Mouse (Mus musculus) limb, embryonic 12.5 days (tissue): ENCODE results near the gene Slc26a10. TPM values are rescaled to one million over a fixed set of nuclear protein-coding genes. Genes with fewer than 3 reads are reported as not detected.
A peak's percentile ranks its signal among the peaks of the same experiment; 100 is the strongest.
"Not testable (repeated sequence)": the region's sequence is repeated elsewhere in the genome, so short reads cannot be mapped to it uniquely, and the experiment has no call there.

Source experiments
- ATAC-seq: fragments of 200-750 bp; cut with Nextera tagmentation; 2 replicates; pipeline ENCODE4 v1.8.0; 2017; ENCODE audit warnings: low read depth, moderate TSS enrichment; ENCODE audit not compliant: insufficient number of reproducible peaks, insufficient read depth, low FRiP score, low TSS enrichment
- H3K27ac ChIP-seq: fragments of 300-500 bp; sonication (generic); 2 replicates; pipeline ENCODE4 v1.5.1; 2016; ENCODE audit warnings: mild to moderate bottlenecking, moderate library complexity
- H3K27me3 ChIP-seq: fragments of 300-500 bp; sonication (generic); 2 replicates; pipeline ENCODE4 v1.6.1; 2016; ENCODE audit warnings: mild to moderate bottlenecking, moderate library complexity
- H3K36me3 ChIP-seq: fragments of 300-500 bp; sonication (generic); 2 replicates; pipeline ENCODE4 v1.6.1; 2016; ENCODE audit warnings: mild to moderate bottlenecking, moderate library complexity
- H3K4me1 ChIP-seq: fragments of 300-500 bp; sonication (generic); replicated peaks from 2 replicates; pipeline ENCODE4 v1.6.1; 2016
- H3K4me2 ChIP-seq: fragments of 300-500 bp; sonication (generic); 2 replicates; pipeline ENCODE4 v1.6.1; 2016; ENCODE audit warnings: mild to moderate bottlenecking, moderate library complexity
- H3K4me3 ChIP-seq: fragments of 300-500 bp; sonication (generic); replicated peaks from 2 replicates; pipeline ENCODE4 v1.5.1; 2016; ENCODE audit warnings: mild to moderate bottlenecking
- H3K9ac ChIP-seq: fragments of 300-500 bp; sonication (generic); replicated peaks from 2 replicates; pipeline ENCODE4 v1.6.1; 2016; ENCODE audit warnings: mild to moderate bottlenecking, moderate library complexity
- H3K9me3 ChIP-seq: fragments of 300-500 bp; sonication (generic); 2 replicates; pipeline ENCODE4 v1.6.1; 2016; ENCODE audit warnings: mild to moderate bottlenecking, moderate library complexity
- WGBS: fragments of 180-500 bp; shearing (Covaris S2); methylation state at CpG from one replicate; pipeline ENCODE4 v1.1.7; 2016; 5-methylcytosine and 5-hydroxymethylcytosine counted together
- polyA plus RNA-seq: library from polyadenylated mRNA; unstranded; fragments of >200 nt; fragmentation: Nextera tagmentation; extraction: Ambion mirVana; gene quantifications from 2 replicates; pipeline ENCODE4 v1.2.1, GENCODE M21; 2016

The Slc26a10 gene
- polyA plus RNA-seq, 1 experiment from 2014 or later, result 3.4 TPM

DNA sequence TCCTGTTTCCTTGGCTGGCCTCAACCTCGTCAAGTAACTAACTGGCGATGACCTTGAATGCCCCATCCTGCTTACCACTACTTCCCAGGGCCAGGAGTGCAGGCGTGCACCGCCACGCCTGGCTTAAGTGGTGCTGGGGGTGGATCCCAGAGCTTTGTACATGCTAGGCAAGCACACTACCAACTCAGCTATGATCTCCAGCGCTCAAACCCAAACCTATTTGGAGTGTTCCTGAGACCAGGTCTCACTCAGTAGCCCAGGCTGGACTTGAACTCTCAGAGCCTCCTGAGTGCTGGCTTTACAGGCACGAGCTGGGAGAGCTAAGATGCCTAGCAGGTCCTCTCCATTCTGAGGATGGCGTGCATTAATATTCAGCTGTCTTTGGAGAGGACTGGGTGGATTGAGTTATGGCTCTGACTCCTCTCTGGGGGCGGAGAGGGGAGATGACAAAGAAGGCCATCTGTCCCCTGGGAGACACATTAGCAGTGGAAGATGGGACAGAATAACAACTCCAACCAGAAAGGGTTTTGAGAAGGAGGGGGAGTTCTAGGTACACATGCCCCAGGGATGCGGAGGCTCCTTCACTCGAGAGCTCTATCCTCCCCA, 17.2 kb upstream of the Slc26a10 start:
- H3K9ac ChIP-seq, result no peak overlapping the region
- H3K4me2 ChIP-seq, result no peak overlapping the region
- H3K4me1 ChIP-seq, result peaks cover 27% of the 10 kb centered on the region
- H3K9me3 ChIP-seq, result no peaks in the 10 kb centered on the region
- no peaks in the 10 kb centered on the region for H3K27me3 ChIP-seq
- H3K4me3 ChIP-seq, result no peak overlapping the region
- no peak for ATAC-seq
- 92% methylated on average over 11 of the region's 11 CpGs for WGBS
- peaks cover 54% of the 10 kb centered on the region for H3K36me3 ChIP-seq
- H3K27ac ChIP-seq, result no peak overlapping the region

- no peak overlapping the region for H3K4me3 ChIP-seq
- H3K9me3 ChIP-seq, result no peaks in the 10 kb centered on the region
- peak overlapping the region; percentile 30; the same call in 1 of the 2 replicates for H3K27ac ChIP-seq
- H3K9ac ChIP-seq, result no peak overlapping the region
- ATAC-seq, result no peak
- 91% methylated on average over 8 of the region's 8 CpGs for WGBS
- H3K36me3 ChIP-seq, result peaks cover 54% of the 10 kb centered on the region
- no peaks in the 10 kb centered on the region for H3K27me3 ChIP-seq
- peaks cover 30% of the 10 kb centered on the region for H3K4me1 ChIP-seq
- H3K4me2 ChIP-seq, result no peak overlapping the region
Measured at GRCm38 (mm10) chr10:127197104-127197503, 16.7 kb upstream of the Slc26a10 start.

- H3K4me3 ChIP-seq, result peak overlapping the region; percentile 96
- peaks cover 30% of the 10 kb centered on the region for H3K4me1 ChIP-seq
- H3K9ac ChIP-seq, result peak overlapping the region; percentile 92
- 2% methylated on average over 5 of the region's 5 CpGs for WGBS
- peak overlapping the region; percentile 94 for H3K27ac ChIP-seq
- H3K9me3 ChIP-seq, result no peaks in the 10 kb centered on the region
- H3K4me2 ChIP-seq, result peak overlapping the region; percentile 89
- no peaks in the 10 kb centered on the region for H3K27me3 ChIP-seq
- H3K36me3 ChIP-seq, result peaks cover 55% of the 10 kb centered on the region
- ATAC-seq, result peak; percentile 68
Measured at GRCm38 (mm10) chr10:127196392-127196791, 15.9 kb upstream of the Slc26a10 start.

DNA sequence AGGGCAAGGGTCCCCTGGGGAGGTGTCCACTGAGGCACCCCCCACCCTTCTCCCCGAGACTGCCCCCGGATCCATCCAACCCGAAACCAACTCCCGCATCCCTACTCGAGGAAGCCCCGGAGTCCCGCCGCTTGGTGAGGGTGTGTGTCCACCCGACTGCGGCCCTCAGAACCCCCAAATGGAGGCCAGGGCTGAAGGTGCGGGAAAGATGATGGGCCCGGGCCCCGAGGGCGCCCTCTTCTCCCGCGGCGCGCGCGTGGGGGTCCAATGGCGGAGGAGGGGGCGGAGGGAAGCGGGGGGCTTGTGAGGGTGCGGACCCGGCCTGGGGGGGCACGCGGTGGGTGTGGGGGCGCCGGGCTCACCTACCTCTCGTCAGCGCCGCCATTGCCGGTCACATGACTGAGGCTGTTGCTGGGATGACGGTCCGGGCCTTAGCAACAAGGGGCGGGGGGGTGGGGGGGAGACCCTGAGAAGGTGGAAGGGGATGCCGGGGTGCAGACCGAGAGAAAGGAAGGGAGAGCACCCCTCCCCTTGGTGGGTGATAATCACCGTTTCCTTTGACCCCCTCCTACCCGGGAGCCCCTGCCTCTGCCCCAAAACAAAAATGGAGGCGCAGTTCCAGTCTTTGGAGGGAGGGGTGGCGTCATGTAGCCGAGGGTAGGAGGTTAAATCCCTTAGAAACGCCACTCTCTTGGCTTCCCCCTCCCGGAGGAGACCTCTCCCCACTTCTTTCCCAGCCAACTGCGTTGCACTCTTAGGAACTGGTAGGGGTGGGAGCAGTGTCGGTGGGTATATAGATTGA, 15.1 kb upstream of the Slc26a10 start, which contains the start of gene Dtx3:
TSS of gene Dtx3 (minus strand) at position 401 of the 802 bp plus-strand sequence.
- Histone ChIP-seq H3K9me3 (no peaks in the 10 kb centered on the region), H3K4me3 (peak within 1 kb of the TSS; percentile 96), H3K27me3 (no peaks in the 10 kb centered on the region), H3K4me2 (peak within 1 kb of the TSS; percentile 89), H3K36me3 (peaks cover 61% of the 10 kb centered on the region), H3K27ac (peak within 1 kb of the TSS; percentile 94), H3K9ac (peak within 1 kb of the TSS; percentile 92), H3K4me1 (peaks cover 35% of the 10 kb centered on the region)
- peak; percentile 54 for ATAC-seq
- WGBS, result 0% methylated on average over 41 of the region's 47 CpGs

GRCm38 (mm10) chr10:127194428-127195327, 14.2 kb upstream of the Slc26a10 start:
- peak overlapping the region; percentile 94 for H3K27ac ChIP-seq
- ATAC-seq, result 0 out of 2 replicates have a peak, but pooled peaks have one; percentile 4
- H3K27me3 ChIP-seq, result no peaks in the 10 kb centered on the region
- no peaks in the 10 kb centered on the region for H3K9me3 ChIP-seq
- H3K36me3 ChIP-seq, result peaks cover 54% of the 10 kb centered on the region
- H3K4me3 ChIP-seq, result peak overlapping the region; percentile 96
- WGBS, result 15% methylated on average over 22 of the region's 22 CpGs
- peaks cover 44% of the 10 kb centered on the region for H3K4me1 ChIP-seq
- peak overlapping the region; percentile 89 for H3K4me2 ChIP-seq
- H3K9ac ChIP-seq, result peak overlapping the region; percentile 92

- 78% methylated on average over 9 of the region's 9 CpGs for WGBS
- peaks cover 37% of the 10 kb centered on the region for H3K36me3 ChIP-seq
- H3K27me3 ChIP-seq, result no peaks in the 10 kb centered on the region
- H3K4me3 ChIP-seq, result no peak overlapping the region
- no peaks in the 10 kb centered on the region for H3K9me3 ChIP-seq
- no peak for ATAC-seq
- 0 out of 2 replicates have a peak overlapping the region, but pooled peaks have one; percentile 44 for H3K9ac ChIP-seq
- no peak overlapping the region for H3K27ac ChIP-seq
- H3K4me2 ChIP-seq, result no peak overlapping the region
- peaks cover 54% of the 10 kb centered on the region for H3K4me1 ChIP-seq
Measured at GRCm38 (mm10) chr10:127193011-127193410, 12.6 kb upstream of the Slc26a10 start.

DNA sequence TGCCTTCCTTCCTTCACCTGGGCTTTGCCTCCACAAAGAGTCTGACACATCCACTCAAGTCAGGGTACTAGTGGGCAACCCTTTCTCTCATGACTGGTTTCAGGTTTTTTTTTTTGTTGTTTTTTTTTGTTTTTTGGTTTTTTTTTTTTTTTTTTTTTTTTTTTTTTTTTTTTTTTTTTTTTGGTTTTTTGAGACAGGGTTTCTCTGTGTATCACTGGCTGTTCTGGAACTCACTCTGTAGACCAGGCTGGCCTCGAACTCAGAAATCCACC, 11.5 kb upstream of the Slc26a10 start:
- H3K4me3 ChIP-seq, H3K27me3 ChIP-seq, H3K9ac ChIP-seq, H3K9me3 ChIP-seq, H3K4me2 ChIP-seq, ATAC-seq: not testable (repeated sequence)
- H3K36me3 ChIP-seq, result peaks cover 34% of the 10 kb centered on the region
- H3K4me1 ChIP-seq, result peaks cover 61% of the 10 kb centered on the region
- WGBS, result 82% methylated on average over 1 of the region's 1 CpGs
- H3K27ac ChIP-seq, result 0 out of 2 replicates have a peak overlapping the region, but pooled peaks have one; percentile 23

- Histone ChIP-seq H3K27me3 (no peaks in the 10 kb centered on the region), H3K9ac (no peak overlapping the region)
Measured at GRCm38 (mm10) chr10:127191191-127192056, 11.0 kb upstream of the Slc26a10 start.

GRCm38 (mm10) chr10:127190398-127191190, 10.1 kb upstream of the Slc26a10 start:
- peaks cover 52% of the 10 kb centered on the region for H3K4me1 ChIP-seq
- peaks cover 48% of the 10 kb centered on the region for H3K36me3 ChIP-seq
- H3K4me3 ChIP-seq, result peak overlapping the region; percentile 76
- H3K27ac ChIP-seq, result peak overlapping the region; percentile 96
- H3K9me3 ChIP-seq, result peaks cover 5% of the 10 kb centered on the region; the same call in 1 of the 2 replicates
- H3K4me2 ChIP-seq, result peak overlapping the region; percentile 98
- WGBS, result 49% methylated on average over 13 of the region's 14 CpGs
- H3K27me3 ChIP-seq, result no peaks in the 10 kb centered on the region
- ATAC-seq, result no peak
- H3K9ac ChIP-seq, result peak overlapping the region; percentile 93

More at GRCm38 (mm10) chr10:127191191-127192056, 11.0 kb upstream of the Slc26a10 start:
- H3K36me3 ChIP-seq, result peaks cover 39% of the 10 kb centered on the region
- peaks cover 56% of the 10 kb centered on the region for H3K4me1 ChIP-seq
- ATAC-seq, result no peak
- peaks cover 5% of the 10 kb centered on the region; the same call in 1 of the 2 replicates for H3K9me3 ChIP-seq
- H3K4me3 ChIP-seq, result 0 out of 2 replicates have a peak overlapping the region, but pooled peaks have one; percentile 12
- peak overlapping the region; percentile 96; the same call in 1 of the 2 replicates for H3K27ac ChIP-seq
- 77% methylated on average over 19 of the region's 19 CpGs for WGBS
- H3K4me2 ChIP-seq, result no peak overlapping the region
